Comparison of ENCODE assay signal across 19 mouse cellular contexts in genomic region chr8:63529763-63530558, GRCm38 (mm10).
DNase-seq lines count a peak whose midpoint lies in the region; ATAC-seq and TF ChIP-seq lines count a peak whose summit lies in the region.
"Had no signal": no experiment of that assay in that cellular context is flagged by ENCODE, and none has a peak within 500 bp of the region (broad histone marks: within the 10 kb centered on the region; RNA-seq: fewer than 3 reads in every experiment).

No protein-coding gene starts in this region.

- ATAC-seq in forebrain, embryonic 14.5 days = no peak
- ATAC-seq in forebrain, embryonic 11.5 days (replicated peaks; ENCODE audit: low FRiP score) = no peak
- peak; percentile 80 for ATAC-seq in hindbrain, embryonic 11.5 days (ENCODE audit: low FRiP score)
- 0 out of 2 replicates have a peak, but pooled peaks have one; percentile 49 for ATAC-seq in hindbrain, postnatal 0 days
- ATAC-seq in intestine, embryonic 16.5 days = no peak
- ATAC-seq: intestine, embryonic 15.5 days; Patski had no signal

- TF ChIP-seq CTCF in hindbrain, postnatal 0 days (IDR thresholded peaks at IDR 0.05; ENCODE audit: low read depth) = no peak

- 88% methylated on average over 6 of the region's 6 CpGs for WGBS in forebrain, embryonic 14.5 days
- 81% methylated on average over 6 of the region's 6 CpGs for WGBS in forebrain, embryonic 11.5 days
- 58% methylated on average over 6 of the region's 6 CpGs for WGBS in hindbrain, embryonic 11.5 days
- 41% methylated on average over 6 of the region's 6 CpGs for WGBS in hindbrain, postnatal 0 days
- 81% methylated on average over 6 of the region's 6 CpGs for WGBS in intestine, embryonic 16.5 days

- H3K4me2 ChIP-seq in forebrain, embryonic 14.5 days (ENCODE audit: low read length) = no peak overlapping the region
- H3K4me2 ChIP-seq in forebrain, embryonic 11.5 days (ENCODE audit: low read depth, low read length, severe bottlenecking) = no peak overlapping the region
- no peak overlapping the region for H3K4me2 ChIP-seq in hindbrain, embryonic 11.5 days (replicated peaks; ENCODE audit: low read depth, low read length)
- H3K4me2 ChIP-seq in hindbrain, postnatal 0 days (ENCODE audit: low read depth, low read length) = no peak overlapping the region
- no peak overlapping the region for H3K4me2 ChIP-seq in intestine, embryonic 16.5 days (ENCODE audit: low read depth, low read length)
- H3K4me2 ChIP-seq: heart, embryonic 15.5 days; intestine, embryonic 15.5 days; liver, embryonic 13.5 days had no signal

- no peaks in the 10 kb centered on the region for H3K36me3 ChIP-seq in forebrain, embryonic 14.5 days (ENCODE audit: control insufficient read depth, insufficient read depth, low read length)
- no peaks in the 10 kb centered on the region for H3K36me3 ChIP-seq in forebrain, embryonic 11.5 days (ENCODE audit: control insufficient read depth, insufficient read depth, low read length)
- no peaks in the 10 kb centered on the region for H3K36me3 ChIP-seq in hindbrain, embryonic 11.5 days (ENCODE audit: control insufficient read depth, insufficient read depth, low read length)
- H3K36me3 ChIP-seq in hindbrain, postnatal 0 days (ENCODE audit: insufficient read depth, low read length) = no peaks in the 10 kb centered on the region
- no peaks in the 10 kb centered on the region for H3K36me3 ChIP-seq in intestine, embryonic 16.5 days (ENCODE audit: control insufficient read depth, insufficient read depth, low read length)
- H3K36me3 ChIP-seq: forebrain, embryonic 10.5 days; heart, embryonic 15.5 days; intestine, embryonic 15.5 days; liver, embryonic 13.5 days had no signal

- DNase-seq in forebrain, embryonic 14.5 days (ENCODE audit: low spot score) = peak; percentile 11
- DNase-seq in forebrain, embryonic 11.5 days (ENCODE audit: low spot score) = no peak
- peak; percentile 35 for DNase-seq in hindbrain, embryonic 11.5 days (ENCODE audit: low spot score)
- DNase-seq in hindbrain, postnatal 0 days (ENCODE audit: low spot score) = peak; percentile 54
- DNase-seq in frontal cortex, postnatal 10 days (ENCODE audit: low spot score in 2 of 2) = no peak
- no peak for DNase-seq in spleen, postnatal 10 days (ENCODE audit: low spot score in 2 of 2)
- DNase-seq: cerebellum, adult 18-20 months; cerebellum, postnatal 14 days; heart, postnatal 4 days; kidney, postnatal 36 days; liver, embryonic 13.5 days; lung, adult 2 months; lung, postnatal 14 days; right cerebral cortex, postnatal 14 days had no signal

- no peak overlapping the region for H3K27ac ChIP-seq in forebrain, embryonic 14.5 days (ENCODE audit: low read depth, low read length)
- H3K27ac ChIP-seq in forebrain, embryonic 11.5 days (ENCODE audit: low read depth, low read length) = no peak overlapping the region
- no peak overlapping the region for H3K27ac ChIP-seq in hindbrain, embryonic 11.5 days (ENCODE audit: low read depth, low read length)
- H3K27ac ChIP-seq in hindbrain, postnatal 0 days = no peak overlapping the region
- H3K27ac ChIP-seq in intestine, embryonic 16.5 days (ENCODE audit: low read length) = no peak overlapping the region
- H3K27ac ChIP-seq: forebrain, embryonic 10.5 days; heart, embryonic 15.5 days; intestine, embryonic 15.5 days; liver, embryonic 13.5 days had no signal

- no peak overlapping the region for H3K9ac ChIP-seq in forebrain, embryonic 14.5 days (ENCODE audit: low read length)
- no peak overlapping the region for H3K9ac ChIP-seq in forebrain, embryonic 11.5 days (ENCODE audit: low read length)
- H3K9ac ChIP-seq in hindbrain, embryonic 11.5 days (ENCODE audit: low read depth, low read length) = no peak overlapping the region
- no peak overlapping the region for H3K9ac ChIP-seq in hindbrain, postnatal 0 days (replicated peaks; ENCODE audit: low read length)
- no peak overlapping the region for H3K9ac ChIP-seq in intestine, embryonic 16.5 days (ENCODE audit: low read depth, low read length)
- H3K9ac ChIP-seq: heart, embryonic 15.5 days; intestine, embryonic 15.5 days; liver, embryonic 13.5 days had no signal

- H3K4me1 ChIP-seq in forebrain, embryonic 14.5 days (ENCODE audit: control insufficient read depth, insufficient read depth, low read length) = no peaks in the 10 kb centered on the region
- H3K4me1 ChIP-seq in forebrain, embryonic 11.5 days (replicated peaks; ENCODE audit: control insufficient read depth, insufficient read depth, low read length) = no peaks in the 10 kb centered on the region
- no peaks in the 10 kb centered on the region for H3K4me1 ChIP-seq in hindbrain, embryonic 11.5 days (replicated peaks; ENCODE audit: control insufficient read depth, insufficient read depth, low read length)
- no peaks in the 10 kb centered on the region for H3K4me1 ChIP-seq in hindbrain, postnatal 0 days (ENCODE audit: insufficient read depth, low read length)
- no peaks in the 10 kb centered on the region for H3K4me1 ChIP-seq in intestine, embryonic 16.5 days (ENCODE audit: control insufficient read depth, insufficient read depth, low read length)
- H3K4me1 ChIP-seq: forebrain, embryonic 10.5 days; heart, embryonic 15.5 days; intestine, embryonic 15.5 days; liver, embryonic 13.5 days had no signal

- H3K27me3 ChIP-seq in forebrain, embryonic 14.5 days (replicated peaks; ENCODE audit: control insufficient read depth, insufficient read depth, low read length) = no peaks in the 10 kb centered on the region
- no peaks in the 10 kb centered on the region for H3K27me3 ChIP-seq in forebrain, embryonic 11.5 days (ENCODE audit: control insufficient read depth, insufficient read depth, low read length)
- no peaks in the 10 kb centered on the region for H3K27me3 ChIP-seq in hindbrain, embryonic 11.5 days (ENCODE audit: control insufficient read depth, insufficient read depth, low read length)
- no peaks in the 10 kb centered on the region for H3K27me3 ChIP-seq in hindbrain, postnatal 0 days (ENCODE audit: insufficient read depth, low read length)
- no peaks in the 10 kb centered on the region for H3K27me3 ChIP-seq in intestine, embryonic 16.5 days (replicated peaks; ENCODE audit: control insufficient read depth, insufficient read depth, low read length)
- H3K27me3 ChIP-seq: heart, embryonic 15.5 days; intestine, embryonic 15.5 days; liver, embryonic 13.5 days; Patski had no signal

- H3K9me3 ChIP-seq in forebrain, embryonic 14.5 days (replicated peaks; ENCODE audit: control insufficient read depth, low read length) = no peaks in the 10 kb centered on the region
- no peaks in the 10 kb centered on the region for H3K9me3 ChIP-seq in forebrain, embryonic 11.5 days (ENCODE audit: control insufficient read depth, low read length)
- H3K9me3 ChIP-seq in hindbrain, embryonic 11.5 days (ENCODE audit: control insufficient read depth, low read length) = no peaks in the 10 kb centered on the region
- H3K9me3 ChIP-seq in hindbrain, postnatal 0 days (ENCODE audit: low read length) = no peaks in the 10 kb centered on the region
- no peaks in the 10 kb centered on the region for H3K9me3 ChIP-seq in intestine, embryonic 16.5 days (ENCODE audit: control insufficient read depth, low read length)
- H3K9me3 ChIP-seq: forebrain, embryonic 10.5 days; heart, embryonic 15.5 days; intestine, embryonic 15.5 days; liver, embryonic 13.5 days had no signal

- H3K4me3 ChIP-seq in forebrain, embryonic 14.5 days (ENCODE audit: low read depth, low read length) = no peak overlapping the region
- no peak overlapping the region for H3K4me3 ChIP-seq in forebrain, embryonic 11.5 days (ENCODE audit: low read depth, low read length)
- H3K4me3 ChIP-seq in hindbrain, embryonic 11.5 days (ENCODE audit: low read depth, low read length) = no peak overlapping the region
- H3K4me3 ChIP-seq in hindbrain, postnatal 0 days (ENCODE audit: low read length) = no peak overlapping the region
- no peak overlapping the region for H3K4me3 ChIP-seq in intestine, embryonic 16.5 days (ENCODE audit: low read length)
- H3K4me3 ChIP-seq: forebrain, embryonic 10.5 days; heart, embryonic 15.5 days; intestine, embryonic 15.5 days; liver, embryonic 13.5 days had no signal

Comparison
In these comparisons a context has a peak if more than half of its experiments do, and no peak if none do; other contexts are left out.
1. DNase-seq: peak in forebrain, embryonic 14.5 days (single experiment), hindbrain, embryonic 11.5 days (single experiment) and hindbrain, postnatal 0 days (single experiment); none in forebrain, embryonic 11.5 days (single experiment), frontal cortex, postnatal 10 days (0 of 2) and spleen, postnatal 10 days (0 of 2).
2. ATAC-seq: peak in hindbrain, embryonic 11.5 days (single experiment) and hindbrain, postnatal 0 days (single experiment); none in forebrain, embryonic 14.5 days (single experiment), forebrain, embryonic 11.5 days (single experiment) and intestine, embryonic 16.5 days (single experiment).